Mouse (Mus musculus) liver, embryonic 12.5 days (tissue): ENCODE results near the gene Ubap2l. TPM values are rescaled to one million over a fixed set of nuclear protein-coding genes. Genes with fewer than 3 reads are reported as not detected.

Source experiments
- ATAC-seq: fragments of 200-750 bp; cut with Nextera tagmentation; 2 replicates; pipeline ENCODE4 v1.8.0; 2017; ENCODE audit warnings: moderate number of reproducible peaks, mild to moderate bottlenecking, moderate library complexity
- H3K27ac ChIP-seq: fragments of 300-500 bp; sonication (generic); 2 replicates; pipeline ENCODE4 v1.5.1; 2016; ENCODE audit warnings: mild to moderate bottlenecking
- H3K27me3 ChIP-seq: fragments of 300-500 bp; sonication (generic); replicated peaks from 2 replicates; pipeline ENCODE4 v1.6.1; 2016; ENCODE audit warnings: mild to moderate bottlenecking, moderate library complexity
- H3K36me3 ChIP-seq: fragments of 300-500 bp; sonication (generic); 2 replicates; pipeline ENCODE4 v1.6.1; 2016; ENCODE audit warnings: mild to moderate bottlenecking, moderate library complexity
- H3K4me1 ChIP-seq: fragments of 300-500 bp; sonication (generic); 2 replicates; pipeline ENCODE4 v1.6.1; 2016
- H3K4me2 ChIP-seq: fragments of 300-500 bp; sonication (generic); 2 replicates; pipeline ENCODE4 v1.6.1; 2016; ENCODE audit warnings: mild to moderate bottlenecking, moderate library complexity
- H3K4me3 ChIP-seq: fragments of 300-500 bp; sonication (generic); 2 replicates; pipeline ENCODE4 v1.5.1; 2016; ENCODE audit warnings: mild to moderate bottlenecking, moderate library complexity
- H3K9ac ChIP-seq: fragments of 300-500 bp; sonication (generic); 2 replicates; pipeline ENCODE4 v1.6.1; 2016; ENCODE audit warnings: mild to moderate bottlenecking, moderate library complexity
- H3K9me3 ChIP-seq: fragments of 300-500 bp; sonication (generic); replicated peaks from 2 replicates; pipeline ENCODE4 v1.6.1; 2016; ENCODE audit warnings: mild to moderate bottlenecking, moderate library complexity
- WGBS: fragments of 180-500 bp; shearing (Covaris S2); methylation state at CpG from one replicate; pipeline ENCODE4 v1.1.7; 2016; ENCODE audit not compliant: insufficient replicate concordance; 5-methylcytosine and 5-hydroxymethylcytosine counted together
- polyA plus RNA-seq: library from polyadenylated mRNA; unstranded; fragments of >200 nt; fragmentation: Nextera tagmentation; extraction: Ambion mirVana; gene quantifications from 2 replicates; pipeline ENCODE4 v1.2.1, GENCODE M21; 2016

Gene Ubap2l
- polyA plus RNA-seq, 1 experiment from 2014 or later, result 111 TPM

- H3K4me2 ChIP-seq, result peak within 1 kb of the TSS; percentile 69
- H3K9me3 ChIP-seq, result no peaks in the 10 kb centered on the region
- peak within 1 kb of the TSS; percentile 72 for H3K27ac ChIP-seq
- H3K27me3 ChIP-seq, result peaks cover 56% of the 10 kb centered on the region
- peaks cover 54% of the 10 kb centered on the region for H3K4me1 ChIP-seq
- H3K36me3 ChIP-seq, result peaks cover 7% of the 10 kb centered on the region; the same call in 1 of the 2 replicates
- ATAC-seq, result no peak
- under 1% methylated on average over 27 of the region's 35 CpGs for WGBS
- peak within 1 kb of the TSS; percentile 67 for H3K4me3 ChIP-seq
- peak within 1 kb of the TSS; percentile 68 for H3K9ac ChIP-seq
Measured at GRCm38 (mm10) chr3:89963221-89963763, 89.1 kb downstream of the Ubap2l start, which contains the start of gene Atp8b2. Gene Atp8b2, minus strand, starts transcription at chr3:89963508.

- Histone ChIP-seq H3K27ac (peak overlapping the region; percentile 72), H3K4me1 (peaks cover 54% of the 10 kb centered on the region), H3K4me3 (peak overlapping the region; percentile 67), H3K9ac (peak overlapping the region; percentile 68), H3K27me3 (peaks cover 56% of the 10 kb centered on the region), H3K9me3 (no peaks in the 10 kb centered on the region), H3K4me2 (peak overlapping the region; percentile 69), H3K36me3 (peaks cover 10% of the 10 kb centered on the region)
- no peak for ATAC-seq
- WGBS, result under 1% methylated on average over 29 of the region's 30 CpGs
Measured at GRCm38 (mm10) chr3:89962751-89963220, 89.6 kb downstream of the Ubap2l start.

DNA sequence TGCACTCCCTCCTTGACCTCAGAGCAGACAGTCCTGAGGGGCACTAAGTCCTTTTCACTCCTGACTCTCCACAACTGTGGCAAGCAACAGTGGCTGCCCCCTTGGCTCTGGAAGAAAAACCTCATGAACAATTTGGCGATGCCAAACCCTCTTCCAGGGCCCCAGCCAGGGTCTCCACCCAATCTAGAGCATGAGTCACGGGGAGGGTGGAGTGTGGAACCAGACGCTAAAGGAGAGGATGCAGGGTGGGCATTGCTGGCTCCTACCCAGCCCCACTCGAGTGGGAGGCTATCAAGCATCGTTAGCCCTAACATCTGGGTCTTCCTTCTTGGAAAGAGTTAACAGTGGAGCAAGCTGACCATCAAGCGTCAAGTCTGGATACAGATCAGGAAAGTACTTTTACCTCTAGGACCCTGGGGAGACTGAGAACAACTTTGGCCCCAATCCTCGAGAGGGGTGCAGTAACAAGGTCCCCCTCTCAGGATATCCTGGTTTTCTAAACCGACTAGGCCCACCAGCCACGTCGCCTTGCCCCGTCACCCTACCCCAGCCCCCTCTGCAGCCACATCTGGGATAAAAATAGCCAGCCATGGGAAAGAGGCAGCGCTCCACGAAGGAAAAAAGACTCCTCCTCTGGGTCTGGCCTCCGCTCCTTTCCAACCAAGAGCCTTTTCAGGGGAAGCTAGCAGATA lies 90.2 kb downstream of the Ubap2l start:
- Histone ChIP-seq H3K27ac (peak overlapping the region; percentile 72), H3K4me1 (peaks cover 54% of the 10 kb centered on the region), H3K27me3 (peaks cover 56% of the 10 kb centered on the region), H3K4me2 (peak overlapping the region; percentile 69), H3K36me3 (peaks cover 16% of the 10 kb centered on the region), H3K4me3 (peak overlapping the region; percentile 67), H3K9me3 (no peaks in the 10 kb centered on the region), H3K9ac (peak overlapping the region; percentile 68)
- 3% methylated on average over 14 of the region's 14 CpGs for WGBS
- no peak for ATAC-seq

DNA sequence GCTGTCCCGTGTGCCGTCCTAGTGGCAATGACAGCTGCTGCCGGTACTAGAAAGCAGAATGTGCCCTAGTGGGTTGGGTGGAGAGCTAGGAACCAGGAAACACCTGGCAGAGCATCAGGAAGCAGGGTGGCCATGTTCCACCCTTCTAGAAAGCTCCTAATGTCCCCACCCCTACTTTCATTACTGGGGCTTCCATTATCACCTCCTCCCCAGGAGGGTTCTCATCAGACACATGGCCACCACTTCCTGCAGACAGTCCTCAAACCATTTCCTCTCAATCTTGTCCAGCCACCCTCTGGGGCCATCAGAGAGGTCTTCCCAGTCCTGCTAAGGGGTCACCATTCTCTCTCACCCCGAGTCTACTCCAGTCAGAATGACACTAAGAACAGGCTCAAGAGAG lies 91.0 kb downstream of the Ubap2l start:
- H3K27me3 ChIP-seq, result peaks cover 56% of the 10 kb centered on the region

GRCm38 (mm10) chr3:89960469-89960868 lies 92.0 kb downstream of the Ubap2l start:
- WGBS, result 2% methylated on average over 30 of the region's 30 CpGs
- Histone ChIP-seq H3K27me3 (peaks cover 56% of the 10 kb centered on the region), H3K4me2 (peak overlapping the region; percentile 69), H3K9ac (peak overlapping the region; percentile 49), H3K9me3 (no peaks in the 10 kb centered on the region), H3K27ac (no peak overlapping the region), H3K4me3 (peak overlapping the region; percentile 41), H3K36me3 (peaks cover 31% of the 10 kb centered on the region), H3K4me1 (peaks cover 54% of the 10 kb centered on the region)
- peak; percentile 85 for ATAC-seq

More for the DNA sequence above, 91.0 kb downstream of the Ubap2l start:
- WGBS, result 5% methylated on average over 4 of the region's 4 CpGs
- no peak for ATAC-seq
- Histone ChIP-seq H3K9me3 (no peaks in the 10 kb centered on the region), H3K4me1 (peaks cover 54% of the 10 kb centered on the region), H3K4me3 (peak overlapping the region; percentile 67; the same call in 1 of the 2 replicates), H3K27ac (no peak overlapping the region), H3K4me2 (peak overlapping the region; percentile 69), H3K36me3 (peaks cover 23% of the 10 kb centered on the region), H3K9ac (no peak overlapping the region)

- Histone ChIP-seq H3K4me1 (peaks cover 51% of the 10 kb centered on the region), H3K9ac (no peak overlapping the region), H3K9me3 (no peaks in the 10 kb centered on the region), H3K36me3 (peaks cover 31% of the 10 kb centered on the region), H3K4me2 (no peak overlapping the region), H3K27ac (no peak overlapping the region), H3K4me3 (no peak overlapping the region), H3K27me3 (peaks cover 55% of the 10 kb centered on the region)
- 81% methylated on average over 4 of the region's 4 CpGs for WGBS
- ATAC-seq, result no peak
Measured at GRCm38 (mm10) chr3:89959435-89959834, 93.0 kb downstream of the Ubap2l start.

GRCm38 (mm10) chr3:89957880-89958279 lies 94.5 kb downstream of the Ubap2l start:
- H3K9me3 ChIP-seq, result no peaks in the 10 kb centered on the region
- peaks cover 36% of the 10 kb centered on the region for H3K4me1 ChIP-seq
- H3K27me3 ChIP-seq, result peaks cover 40% of the 10 kb centered on the region
- no peak for ATAC-seq
- H3K9ac ChIP-seq, result no peak overlapping the region
- no peak overlapping the region for H3K27ac ChIP-seq
- H3K4me2 ChIP-seq, result no peak overlapping the region
- H3K4me3 ChIP-seq, result no peak overlapping the region
- WGBS, result 77% methylated on average over 9 of the region's 9 CpGs
- H3K36me3 ChIP-seq, result peaks cover 32% of the 10 kb centered on the region

GRCm38 (mm10) chr3:89956177-89956971 lies 96.1 kb downstream of the Ubap2l start:
- no peak overlapping the region for H3K4me2 ChIP-seq
- H3K9me3 ChIP-seq, result no peaks in the 10 kb centered on the region
- H3K27me3 ChIP-seq, result peaks cover 25% of the 10 kb centered on the region
- no peak overlapping the region for H3K27ac ChIP-seq
- 69% methylated on average over 7 of the region's 7 CpGs for WGBS
- peaks cover 44% of the 10 kb centered on the region for H3K36me3 ChIP-seq
- no peak overlapping the region for H3K4me3 ChIP-seq
- peaks cover 21% of the 10 kb centered on the region for H3K4me1 ChIP-seq
- H3K9ac ChIP-seq, result no peak overlapping the region
- ATAC-seq, result no peak

DNA sequence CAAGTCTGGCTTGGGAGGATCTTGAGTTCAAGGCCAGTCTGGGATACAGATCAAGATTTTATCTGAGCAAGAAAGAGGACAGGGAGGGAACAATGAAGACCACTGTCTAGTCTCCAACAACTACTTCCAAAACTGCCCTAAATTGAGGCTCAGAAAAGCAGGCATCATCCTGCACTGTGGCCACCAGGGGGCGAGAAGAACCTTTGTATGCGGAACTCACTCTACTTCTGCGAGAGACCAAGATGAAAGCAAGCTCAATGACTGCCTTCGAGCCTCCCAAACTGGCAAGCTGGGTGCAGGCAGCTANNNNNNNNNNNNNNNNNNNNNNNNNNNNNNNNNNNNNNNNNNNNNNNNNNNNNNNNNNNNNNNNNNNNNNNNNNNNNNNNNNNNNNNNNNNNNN lies 99.0 kb downstream of the Ubap2l start:
- no peak overlapping the region for H3K4me3 ChIP-seq
- H3K9ac ChIP-seq, result no peak overlapping the region
- WGBS, result 8% methylated on average over 4 of the region's 4 CpGs
- no peak for ATAC-seq
- no peak overlapping the region for H3K27ac ChIP-seq
- H3K4me2 ChIP-seq, result no peak overlapping the region
- H3K27me3 ChIP-seq, result no peaks in the 10 kb centered on the region
- peaks cover 62% of the 10 kb centered on the region for H3K36me3 ChIP-seq
- no peaks in the 10 kb centered on the region for H3K4me1 ChIP-seq
- H3K9me3 ChIP-seq, result no peaks in the 10 kb centered on the region
